Mouse (Mus musculus): ENCODE measurements around the gene Slc25a1. TPM values are rescaled to one million over a fixed set of nuclear protein-coding genes. Genes with fewer than 3 reads are reported as not detected.

Slc25a1 gene
- polyA plus RNA-seq, 1 experiment from 2014 or later, result 94.0 TPM

DNA sequence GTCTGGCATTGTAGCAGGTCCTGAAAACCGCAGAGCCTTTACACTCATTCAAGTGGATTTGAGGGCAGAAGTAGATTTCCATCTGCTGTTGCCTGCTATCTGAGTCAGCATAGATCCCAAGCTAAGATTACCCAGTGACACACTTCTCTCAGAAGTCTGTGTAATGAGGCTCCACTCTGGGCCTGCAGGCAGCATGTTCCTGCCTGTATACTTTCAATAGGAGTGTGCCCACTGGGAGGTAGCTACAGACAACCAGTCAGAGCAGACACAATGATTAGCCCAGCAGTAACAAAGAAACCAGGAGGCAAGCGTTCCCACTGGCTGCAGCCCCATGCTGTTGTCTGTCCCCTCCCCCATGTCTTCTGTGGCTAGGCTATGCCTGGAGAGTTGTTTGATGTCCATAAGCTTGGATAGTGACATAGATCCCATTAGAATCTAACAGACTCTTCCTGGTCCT is 21.4 kb upstream of the Slc25a1 start:
- Histone ChIP-seq H3K9me3 (ENCODE audit: low read length) (no peaks in the 10 kb centered on the region), H3K4me1 (ENCODE audit: insufficient read depth, low read depth, low read length) (no peaks in the 10 kb centered on the region), H3K36me3 (ENCODE audit: insufficient read depth, low read length) (no peaks in the 10 kb centered on the region), H3K9ac (replicated peaks; ENCODE audit: low read depth) (no peak overlapping the region), H3K27me3 (replicated peaks; ENCODE audit: insufficient read depth, low read length) (no peaks in the 10 kb centered on the region), H3K27ac (ENCODE audit: low read length) (no peak overlapping the region), H3K4me3 (ENCODE audit: low read depth, low read length) (no peak overlapping the region), H3K4me2 (replicated peaks; ENCODE audit: low read depth, low read length) (no peak overlapping the region)
- no peak for TF ChIP-seq CTCF (IDR thresholded peaks at IDR 0.05)
- no peak for TF ChIP-seq EP300 (IDR thresholded peaks at IDR 0.05)
- ATAC-seq (no peak), DNase-seq (ENCODE audit: low spot score) (no peak)
- WGBS, result 32% methylated on average over 2 of the region's 2 CpGs

DNA sequence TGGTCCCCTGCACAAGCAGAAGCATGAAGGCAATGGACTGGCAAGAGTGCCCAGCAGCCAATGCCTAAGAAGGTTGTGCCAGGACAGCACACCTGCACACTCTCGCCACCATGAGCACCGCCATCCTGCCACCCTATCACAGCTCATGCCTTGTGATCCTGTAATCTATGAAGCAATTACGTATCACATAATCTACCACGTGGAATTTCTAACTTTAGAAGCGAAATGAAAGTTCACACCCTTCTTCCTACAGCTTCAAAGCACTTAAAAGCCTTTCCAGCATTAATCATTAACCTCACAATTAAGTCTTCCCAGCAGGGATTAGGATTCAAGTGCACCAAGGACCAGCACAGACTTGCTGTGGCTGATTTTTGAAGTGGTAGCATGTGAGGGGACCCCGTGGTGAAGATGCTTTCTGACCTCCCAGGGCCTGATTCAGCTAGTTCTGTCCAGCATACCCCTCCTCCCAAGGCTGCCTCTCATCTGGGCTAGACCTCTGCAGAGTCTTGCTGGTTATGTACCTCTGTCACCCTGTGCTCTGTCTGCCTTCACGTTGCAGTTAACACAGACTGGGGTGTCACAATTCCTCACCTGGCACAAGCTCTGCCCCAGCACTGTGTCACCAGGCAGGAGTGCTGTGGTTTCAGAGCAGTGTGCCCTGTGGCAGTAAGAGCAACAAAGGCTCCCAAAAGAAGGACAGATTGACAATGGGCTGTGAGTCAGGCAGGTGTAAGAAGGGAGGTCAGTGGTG is 17.2 kb upstream of the Slc25a1 start:
- peak; percentile 71 for TF ChIP-seq EP300 (IDR thresholded peaks at IDR 0.05)
- TF ChIP-seq CTCF (IDR thresholded peaks at IDR 0.05), result no peak
- Histone ChIP-seq H3K27me3 (replicated peaks; ENCODE audit: insufficient read depth, low read length) (no peaks in the 10 kb centered on the region), H3K36me3 (ENCODE audit: insufficient read depth, low read length) (no peaks in the 10 kb centered on the region), H3K9ac (replicated peaks; ENCODE audit: low read depth) (no peak overlapping the region), H3K27ac (ENCODE audit: low read length) (0 out of 2 replicates have a peak overlapping the region, but pooled peaks have one; percentile 16), H3K4me2 (replicated peaks; ENCODE audit: low read depth, low read length) (no peak overlapping the region), H3K9me3 (ENCODE audit: low read length) (no peaks in the 10 kb centered on the region), H3K4me3 (ENCODE audit: low read depth, low read length) (no peak overlapping the region), H3K4me1 (ENCODE audit: insufficient read depth, low read depth, low read length) (no peaks in the 10 kb centered on the region)
- 39% methylated on average over 7 of the region's 7 CpGs for WGBS
- peak; percentile 90 for ATAC-seq
- peak; percentile 84 for DNase-seq (ENCODE audit: low spot score)

DNA sequence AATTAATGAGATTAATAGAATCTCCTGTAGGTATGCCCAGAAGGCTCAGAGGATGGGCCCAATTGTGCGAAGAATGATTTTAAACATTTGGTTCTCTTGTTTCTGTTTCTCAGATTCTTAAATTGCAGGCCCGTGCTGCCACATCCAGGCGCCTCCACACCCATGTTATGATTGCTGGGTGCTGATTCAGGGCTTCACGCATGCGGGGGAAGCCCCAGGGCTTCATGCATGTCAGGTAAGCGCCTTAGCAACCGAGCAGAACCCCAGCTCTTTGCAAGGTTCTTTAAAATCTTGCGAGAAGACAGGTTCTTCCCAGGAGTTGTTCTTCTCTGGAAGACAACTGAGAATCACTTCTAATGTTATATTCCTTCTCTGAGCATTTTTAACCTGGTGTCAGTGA is 15.4 kb upstream of the Slc25a1 start:
- no peak for TF ChIP-seq CTCF (IDR thresholded peaks at IDR 0.05)
- no peak for TF ChIP-seq EP300 (IDR thresholded peaks at IDR 0.05)
- Histone ChIP-seq H3K36me3 (ENCODE audit: insufficient read depth, low read length) (no peaks in the 10 kb centered on the region), H3K4me2 (replicated peaks; ENCODE audit: low read depth, low read length) (no peak overlapping the region), H3K9ac (replicated peaks; ENCODE audit: low read depth) (no peak overlapping the region), H3K27ac (ENCODE audit: low read length) (no peak overlapping the region), H3K4me3 (ENCODE audit: low read depth, low read length) (no peak overlapping the region), H3K9me3 (ENCODE audit: low read length) (no peaks in the 10 kb centered on the region), H3K27me3 (replicated peaks; ENCODE audit: insufficient read depth, low read length) (no peaks in the 10 kb centered on the region), H3K4me1 (ENCODE audit: insufficient read depth, low read depth, low read length) (no peaks in the 10 kb centered on the region)
- DNase-seq (ENCODE audit: low spot score) (no peak), ATAC-seq (no peak)
- 71% methylated on average over 8 of the region's 8 CpGs for WGBS

DNA sequence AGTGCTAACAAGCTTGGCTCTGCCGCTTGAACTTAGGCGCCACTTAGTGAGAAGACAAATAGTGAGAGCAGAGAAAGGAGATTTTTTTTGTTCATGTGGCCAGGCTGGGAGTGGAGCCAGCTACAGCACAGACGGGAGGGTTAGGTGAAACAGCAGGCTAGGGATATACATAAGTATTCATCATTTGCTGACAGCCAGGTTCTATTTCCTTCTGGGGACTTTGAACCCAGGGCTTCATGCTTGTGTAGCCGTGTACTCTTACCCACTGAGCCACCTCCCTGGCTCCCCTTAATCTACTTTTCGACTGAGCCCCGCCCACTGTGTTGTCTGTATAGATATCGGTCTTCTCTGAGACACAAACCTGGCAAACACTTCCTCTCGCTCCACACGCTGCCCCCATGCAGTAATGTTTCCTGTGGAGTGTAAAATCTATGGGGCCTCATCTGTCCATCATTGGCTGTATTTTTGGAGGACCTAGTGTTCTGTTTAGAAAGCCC is 11.3 kb upstream of the Slc25a1 start:
- ATAC-seq (peak; percentile 60), DNase-seq (ENCODE audit: low spot score) (peak; percentile 50)
- Histone ChIP-seq H3K9ac (replicated peaks; ENCODE audit: low read depth) (no peak overlapping the region), H3K36me3 (ENCODE audit: insufficient read depth, low read length) (no peaks in the 10 kb centered on the region), H3K4me1 (ENCODE audit: insufficient read depth, low read depth, low read length) (no peaks in the 10 kb centered on the region), H3K27ac (ENCODE audit: low read length) (peak overlapping the region; percentile 11; the same call in 1 of the 2 replicates), H3K4me2 (replicated peaks; ENCODE audit: low read depth, low read length) (no peak overlapping the region), H3K27me3 (replicated peaks; ENCODE audit: insufficient read depth, low read length) (no peaks in the 10 kb centered on the region), H3K9me3 (ENCODE audit: low read length) (no peaks in the 10 kb centered on the region), H3K4me3 (ENCODE audit: low read depth, low read length) (no peak overlapping the region)
- 20% methylated on average over 9 of the region's 9 CpGs for WGBS
- TF ChIP-seq EP300 (IDR thresholded peaks at IDR 0.05) (no peak), CTCF (IDR thresholded peaks at IDR 0.05) (no peak)

DNA sequence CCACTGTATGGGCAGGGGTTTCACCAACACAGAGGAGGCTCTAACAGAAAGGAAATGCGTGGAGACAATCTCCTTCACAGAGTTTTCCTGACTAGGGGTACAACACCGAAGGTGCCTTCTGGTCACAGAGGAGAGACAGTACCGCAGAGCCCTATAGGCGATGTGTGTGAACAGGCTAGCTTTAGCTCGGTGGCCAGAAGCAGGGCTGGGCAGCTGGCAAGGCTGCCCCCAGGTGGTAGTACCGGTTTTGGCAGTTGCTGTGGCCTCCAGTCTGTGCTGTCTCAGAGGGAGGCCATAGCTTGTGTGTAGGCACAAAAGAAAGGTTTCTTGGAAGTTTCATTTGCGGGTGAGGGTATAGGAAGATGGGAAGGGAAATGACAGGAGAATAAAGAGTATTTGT is 10.8 kb upstream of the Slc25a1 start:
- peak; percentile 97 for ATAC-seq
- H3K27me3 ChIP-seq (replicated peaks; ENCODE audit: insufficient read depth, low read length), result no peaks in the 10 kb centered on the region
- peak overlapping the region; percentile 11; the same call in 1 of the 2 replicates for H3K27ac ChIP-seq (ENCODE audit: low read length)
- TF ChIP-seq EP300 (IDR thresholded peaks at IDR 0.05) (no peak), CTCF (IDR thresholded peaks at IDR 0.05) (peak; percentile 92)
- no peak overlapping the region for H3K9ac ChIP-seq (replicated peaks; ENCODE audit: low read depth)
- H3K36me3 ChIP-seq (ENCODE audit: insufficient read depth, low read length), result no peaks in the 10 kb centered on the region
- H3K9me3 ChIP-seq (ENCODE audit: low read length), result no peaks in the 10 kb centered on the region
- no peak overlapping the region for H3K4me3 ChIP-seq (ENCODE audit: low read depth, low read length)
- WGBS, result 11% methylated on average over 7 of the region's 7 CpGs
- no peak overlapping the region for H3K4me2 ChIP-seq (replicated peaks; ENCODE audit: low read depth, low read length)
- no peaks in the 10 kb centered on the region for H3K4me1 ChIP-seq (ENCODE audit: insufficient read depth, low read depth, low read length)
- peak; percentile 79 for DNase-seq (ENCODE audit: low spot score)

DNA sequence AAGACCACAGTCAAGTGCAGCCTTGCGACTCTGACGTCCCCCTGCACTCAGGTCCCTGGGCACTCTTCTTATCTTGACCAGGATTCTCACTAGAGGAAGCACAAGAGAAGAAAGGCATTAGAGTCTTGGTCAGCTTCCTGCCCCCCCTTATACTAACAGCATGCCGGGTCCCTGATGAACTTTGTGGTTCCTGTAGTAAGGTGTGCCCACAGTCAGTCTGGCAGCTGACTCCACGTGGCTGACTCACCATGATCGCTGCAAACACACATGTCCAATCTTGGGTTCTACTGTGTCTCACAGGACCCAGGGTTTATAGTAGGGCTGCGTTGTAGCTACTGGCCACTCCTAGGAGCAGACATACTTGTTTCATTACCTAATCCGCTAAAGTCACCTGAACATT is 10.2 kb upstream of the Slc25a1 start:
- WGBS, result 46% methylated on average over 7 of the region's 7 CpGs

More for the DNA sequence above, 10.2 kb upstream of the Slc25a1 start:
- no peaks in the 10 kb centered on the region for H3K9me3 ChIP-seq (ENCODE audit: low read length)
- DNase-seq (ENCODE audit: low spot score) (no peak), ATAC-seq (no peak)
- no peak overlapping the region for H3K4me2 ChIP-seq (replicated peaks; ENCODE audit: low read depth, low read length)
- no peak overlapping the region for H3K9ac ChIP-seq (replicated peaks; ENCODE audit: low read depth)
- no peaks in the 10 kb centered on the region for H3K4me1 ChIP-seq (ENCODE audit: insufficient read depth, low read depth, low read length)
- no peaks in the 10 kb centered on the region for H3K27me3 ChIP-seq (replicated peaks; ENCODE audit: insufficient read depth, low read length)
- H3K27ac ChIP-seq (ENCODE audit: low read length), result no peak overlapping the region
- no peak for TF ChIP-seq CTCF (IDR thresholded peaks at IDR 0.05)
- TF ChIP-seq EP300 (IDR thresholded peaks at IDR 0.05), result no peak
- no peak overlapping the region for H3K4me3 ChIP-seq (ENCODE audit: low read depth, low read length)
- no peaks in the 10 kb centered on the region for H3K36me3 ChIP-seq (ENCODE audit: insufficient read depth, low read length)
